Mouse (Mus musculus): Measurements from ENCODE around the gene Slc29a2. TPM values are rescaled to one million over a fixed set of nuclear protein-coding genes. Genes with fewer than 3 reads are reported as not detected.

The Slc29a2 gene
- total RNA-seq, 1 experiment from 2014 or later = 2.3 TPM

GRCm38 (mm10) chr19:5053909-5054308, 30.2 kb downstream of the Slc29a2 start:
- peak; percentile 40; the same call in 1 of the 2 replicates for ATAC-seq (replicated peaks; ENCODE audit: low read depth, poor library complexity, severe bottlenecking)

- peak; percentile 30; the same call in 1 of the 2 replicates for ATAC-seq (replicated peaks; ENCODE audit: low read depth, poor library complexity, severe bottlenecking)
Observed at GRCm38 (mm10) chr19:5056251-5056650, 32.6 kb downstream of the Slc29a2 start.

DNA sequence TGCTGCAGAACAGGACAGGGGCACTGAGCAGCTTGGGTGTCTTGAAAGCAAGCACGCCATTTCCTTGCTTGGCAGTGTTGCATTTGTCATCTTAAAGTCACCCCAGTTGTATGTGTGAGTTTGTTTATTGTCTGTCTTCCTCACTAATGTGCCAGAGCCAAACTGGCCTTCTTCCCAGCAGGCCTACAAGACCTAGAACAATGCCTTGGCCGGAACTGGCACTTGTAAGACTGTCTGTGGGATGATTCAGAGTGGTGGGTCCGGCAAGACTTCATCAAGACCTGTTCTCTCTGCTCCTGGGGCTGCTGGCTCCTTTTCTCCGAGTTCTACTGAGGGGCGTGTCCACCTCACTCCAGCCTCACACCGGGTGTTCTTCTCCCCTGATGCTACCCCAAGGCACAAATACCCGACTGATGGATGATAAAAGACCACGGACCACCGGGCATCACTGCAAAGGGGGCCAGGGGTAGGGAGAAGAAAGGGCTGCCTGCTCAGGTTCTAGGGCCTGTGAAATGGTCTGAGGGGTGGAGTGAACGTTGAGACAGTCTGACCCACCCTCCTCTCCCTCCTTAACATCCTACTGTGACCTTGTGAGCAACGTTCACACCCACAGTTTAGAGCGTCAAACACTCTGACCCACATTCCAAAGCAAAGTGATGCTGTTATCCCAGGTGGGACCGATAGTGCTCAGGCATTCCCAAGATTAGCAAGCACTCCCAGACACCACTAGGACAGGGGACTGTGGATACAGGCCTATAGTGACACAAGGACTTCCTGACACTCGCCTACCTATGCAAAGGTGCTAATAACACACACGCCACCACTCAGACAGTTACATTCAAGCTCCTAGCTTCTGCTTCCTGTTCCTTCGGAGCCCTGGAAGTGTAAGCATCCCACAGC, 34.5 kb downstream of the Slc29a2 start:
- ATAC-seq (replicated peaks; ENCODE audit: low read depth, poor library complexity, severe bottlenecking) = no peak

DNA sequence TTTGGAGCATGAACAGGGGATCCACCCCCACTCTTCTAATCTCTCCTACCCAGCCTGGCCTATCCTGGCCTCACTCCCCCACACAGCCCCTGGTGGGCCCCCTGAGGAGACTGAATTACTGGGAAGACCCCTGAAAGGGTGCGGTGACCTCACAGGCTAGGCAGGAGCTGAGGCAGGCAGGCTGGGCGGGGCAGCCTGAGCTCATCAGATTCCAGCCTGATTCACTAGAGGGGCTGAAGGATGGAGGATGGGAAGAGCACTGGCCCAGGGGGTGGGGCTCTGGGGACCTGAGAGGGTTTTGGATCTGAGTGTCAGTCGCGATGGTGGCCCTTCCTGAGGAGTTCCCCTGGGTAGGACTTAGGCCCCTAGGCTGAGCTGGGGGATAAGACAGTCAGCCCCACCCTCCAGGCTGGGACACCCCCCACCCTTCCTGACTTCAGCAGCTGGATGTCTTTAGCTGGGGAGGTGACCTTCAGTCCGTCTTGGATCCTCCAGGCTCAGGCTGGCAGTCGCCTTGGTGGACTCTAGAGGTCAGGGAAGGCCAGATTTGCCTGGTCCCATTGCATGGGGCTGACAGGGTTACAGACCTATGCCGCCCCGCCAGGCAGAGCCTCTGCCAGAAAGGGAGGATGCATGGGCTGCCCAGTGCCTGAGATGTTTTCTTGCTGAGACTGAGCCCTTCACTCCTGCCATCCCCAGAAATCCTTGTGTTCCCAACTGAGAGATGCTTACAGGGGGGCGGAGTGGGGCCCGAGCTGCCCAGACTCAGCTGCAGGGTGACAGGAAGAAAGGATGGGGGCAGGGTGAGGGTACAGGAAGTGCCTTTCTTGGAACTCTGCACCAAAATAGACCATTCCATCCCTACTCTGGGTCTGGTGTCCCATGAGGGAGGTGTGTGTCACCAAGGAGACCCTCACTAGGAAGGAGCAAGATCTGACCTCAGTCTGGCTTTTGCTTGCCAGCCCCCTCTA, 35.4 kb downstream of the Slc29a2 start:
- ATAC-seq (replicated peaks; ENCODE audit: low read depth, poor library complexity, severe bottlenecking) = no peak

DNA sequence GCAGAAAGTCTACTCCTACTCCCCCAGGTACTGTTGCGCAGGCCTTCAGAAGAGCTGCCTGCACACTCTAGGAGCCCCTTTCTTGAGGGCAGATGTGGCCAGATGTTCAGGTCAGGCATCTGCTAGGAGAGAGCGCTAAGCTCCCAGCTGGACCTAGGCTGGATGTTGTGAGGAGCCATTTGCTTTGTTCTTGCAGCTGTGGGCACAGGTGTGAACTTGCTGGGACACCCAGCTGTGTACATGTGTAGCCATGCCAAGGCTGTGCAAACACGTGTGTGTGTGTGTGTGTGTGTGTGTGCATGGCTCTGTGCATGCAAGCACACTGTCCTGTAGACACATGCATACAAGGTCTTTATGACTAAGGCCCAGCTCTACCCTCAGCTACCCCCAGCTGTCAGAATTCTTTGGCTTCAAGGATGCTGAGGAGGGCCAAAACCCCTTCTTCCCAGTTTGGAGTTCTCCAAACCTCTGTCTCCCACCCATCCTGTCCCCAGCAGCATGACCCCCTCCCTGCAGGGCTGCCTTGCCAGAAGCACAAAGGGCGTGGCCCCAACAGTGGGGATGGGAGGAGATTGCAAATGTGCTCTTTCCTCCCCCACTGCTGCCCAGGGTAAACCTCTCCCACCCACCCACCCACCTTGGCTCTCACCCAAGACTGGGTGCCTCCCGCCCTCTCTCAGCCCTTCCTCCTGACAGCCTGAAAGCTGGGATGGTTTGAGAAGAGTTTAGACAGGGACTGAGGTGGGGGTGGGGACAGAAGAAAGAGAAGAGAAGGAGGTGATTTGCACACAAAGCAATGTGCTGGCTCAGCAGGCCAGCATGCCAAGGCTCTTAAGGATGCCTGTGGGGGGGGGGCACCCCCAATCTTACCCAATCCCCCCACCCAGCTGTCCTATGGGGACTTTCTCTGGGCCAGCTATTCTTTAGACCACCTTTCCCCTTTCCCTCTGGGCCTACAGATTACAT, 37.0 kb downstream of the Slc29a2 start:
- no peak for ATAC-seq (replicated peaks; ENCODE audit: low read depth, poor library complexity, severe bottlenecking)

GRCm38 (mm10) chr19:5062041-5062440, 38.4 kb downstream of the Slc29a2 start:
- ATAC-seq (replicated peaks; ENCODE audit: low read depth, poor library complexity, severe bottlenecking) = no peak

GRCm38 (mm10) chr19:5062446-5062845, 38.8 kb downstream of the Slc29a2 start:
- ATAC-seq (replicated peaks; ENCODE audit: low read depth, poor library complexity, severe bottlenecking) = no peak

- ATAC-seq (replicated peaks; ENCODE audit: low read depth, poor library complexity, severe bottlenecking) = no peak
Observed at GRCm38 (mm10) chr19:5065104-5065503, 41.4 kb downstream of the Slc29a2 start.

GRCm38 (mm10) chr19:5067040-5067799, 43.6 kb downstream of the Slc29a2 start:
- peak; percentile 55 for ATAC-seq (replicated peaks; ENCODE audit: low read depth, poor library complexity, severe bottlenecking)

DNA sequence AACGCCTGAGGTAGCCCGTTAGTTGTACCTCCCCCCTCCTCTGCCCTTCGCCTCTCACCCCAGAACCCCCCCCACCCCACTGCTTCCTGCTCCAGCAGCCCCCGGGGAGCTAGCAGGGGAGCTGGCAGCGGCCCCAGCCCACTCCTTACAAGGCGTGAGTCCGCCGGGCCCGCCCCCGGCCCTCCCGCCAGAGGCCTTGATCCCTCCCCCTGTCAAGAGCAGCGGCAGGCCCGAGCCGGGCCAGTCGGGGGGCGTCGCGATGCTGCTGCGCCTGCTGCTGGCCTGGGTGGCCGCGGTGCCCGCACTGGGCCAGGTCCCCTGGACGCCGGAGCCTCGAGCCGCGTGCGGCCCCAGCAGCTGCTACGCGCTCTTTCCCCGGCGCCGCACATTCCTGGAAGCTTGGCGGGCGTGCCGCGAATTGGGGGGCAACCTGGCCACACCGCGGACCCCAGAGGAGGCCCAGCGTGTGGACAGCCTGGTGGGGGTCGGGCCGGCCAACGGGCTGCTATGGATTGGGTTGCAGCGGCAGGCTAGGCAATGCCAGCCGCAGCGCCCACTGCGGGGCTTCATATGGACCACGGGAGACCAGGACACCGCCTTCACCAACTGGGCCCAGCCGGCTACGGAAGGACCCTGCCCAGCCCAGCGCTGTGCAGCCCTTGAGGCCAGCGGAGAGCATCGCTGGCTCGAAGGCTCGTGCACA, 44.4 kb downstream of the Slc29a2 start, which contains the start of gene Cd248:
TSS of gene Cd248 (plus strand) at position 212 of the 703 bp plus-strand sequence.
- no peak for ATAC-seq (replicated peaks; ENCODE audit: low read depth, poor library complexity, severe bottlenecking)

DNA sequence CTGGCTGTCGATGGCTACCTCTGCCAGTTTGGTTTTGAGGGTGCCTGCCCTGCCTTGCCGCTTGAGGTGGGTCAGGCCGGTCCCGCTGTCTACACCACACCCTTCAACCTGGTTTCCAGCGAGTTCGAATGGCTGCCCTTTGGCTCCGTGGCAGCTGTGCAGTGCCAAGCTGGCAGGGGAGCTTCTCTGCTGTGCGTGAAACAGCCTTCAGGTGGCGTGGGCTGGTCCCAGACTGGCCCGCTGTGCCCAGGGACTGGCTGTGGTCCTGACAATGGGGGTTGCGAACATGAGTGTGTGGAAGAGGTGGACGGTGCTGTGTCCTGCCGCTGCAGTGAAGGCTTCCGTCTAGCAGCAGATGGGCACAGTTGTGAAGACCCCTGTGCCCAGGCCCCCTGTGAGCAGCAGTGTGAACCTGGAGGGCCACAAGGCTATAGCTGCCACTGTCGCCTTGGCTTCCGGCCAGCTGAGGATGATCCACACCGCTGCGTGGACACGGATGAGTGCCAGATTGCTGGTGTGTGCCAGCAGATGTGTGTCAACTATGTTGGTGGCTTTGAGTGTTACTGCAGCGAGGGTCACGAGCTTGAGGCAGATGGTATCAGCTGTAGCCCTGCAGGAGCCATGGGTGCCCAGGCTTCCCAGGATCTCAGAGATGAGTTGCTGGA, 45.0 kb downstream of the Slc29a2 start:
- ATAC-seq (replicated peaks; ENCODE audit: low read depth, poor library complexity, severe bottlenecking) = no peak

- no peak for ATAC-seq (replicated peaks; ENCODE audit: low read depth, poor library complexity, severe bottlenecking)
Observed at GRCm38 (mm10) chr19:5069486-5069885, 45.8 kb downstream of the Slc29a2 start.

- ATAC-seq (replicated peaks; ENCODE audit: low read depth, poor library complexity, severe bottlenecking) = no peak
Observed at GRCm38 (mm10) chr19:5069978-5070377, 46.3 kb downstream of the Slc29a2 start.

- ATAC-seq (replicated peaks; ENCODE audit: low read depth, poor library complexity, severe bottlenecking) = no peak
Observed at GRCm38 (mm10) chr19:5071077-5071476, 47.4 kb downstream of the Slc29a2 start.

DNA sequence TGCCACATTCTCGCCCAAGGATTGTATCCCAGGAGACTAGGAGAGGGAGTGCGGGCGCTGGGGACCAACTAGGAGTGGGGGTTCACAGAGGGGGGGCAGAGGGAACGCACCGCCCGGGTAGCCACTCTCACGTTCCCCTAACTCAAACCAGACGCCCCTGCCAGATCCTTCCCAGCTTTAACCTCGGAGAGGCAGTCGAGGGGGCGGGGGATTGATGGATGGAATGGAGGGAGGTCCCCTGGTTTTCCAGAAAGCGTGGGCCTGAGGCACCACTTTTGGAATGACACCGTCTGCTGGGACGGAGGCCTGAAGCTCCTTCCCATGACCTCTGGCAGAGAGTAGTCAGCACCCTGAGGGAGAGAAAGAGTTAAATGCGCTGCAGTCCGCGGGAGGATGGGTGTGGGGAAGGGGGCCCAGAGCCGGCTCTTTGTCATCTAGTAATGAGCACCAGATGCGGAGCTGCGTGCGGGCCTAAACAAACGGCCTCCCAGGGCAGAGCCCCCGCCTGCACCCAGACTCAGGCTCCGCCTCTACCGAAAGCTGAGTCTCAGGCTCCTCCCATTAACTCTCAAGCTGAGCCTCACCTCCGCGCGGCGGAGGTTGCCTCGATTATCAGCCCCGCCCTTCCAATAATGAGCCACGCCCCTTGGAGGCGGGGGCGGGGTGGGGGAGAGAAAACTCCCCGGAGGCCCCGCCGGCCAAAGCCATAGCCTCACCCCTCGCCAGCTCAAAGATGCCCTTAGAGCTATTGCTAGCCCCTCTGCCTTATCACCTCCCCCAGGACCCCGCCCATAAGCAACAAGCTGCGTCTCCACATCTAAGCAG, 48.1 kb downstream of the Slc29a2 start:
- peak; percentile 76 for ATAC-seq (replicated peaks; ENCODE audit: low read depth, poor library complexity, severe bottlenecking)

- no peak for ATAC-seq (replicated peaks; ENCODE audit: low read depth, poor library complexity, severe bottlenecking)
Observed at GRCm38 (mm10) chr19:5072389-5073019, 48.8 kb downstream of the Slc29a2 start.
